Mouse (Mus musculus) C2C12 (cell line): Measurements from ENCODE around the gene Slc26a1.

Experiments used
- CTCF ChIP-seq: IDR thresholded peaks from one replicate; pipeline ENCODE4 v1.5.1; 2011; ENCODE audit not compliant: control insufficient read depth, insufficient read depth, insufficient read length
- FOSL1 ChIP-seq: IDR thresholded peaks from one replicate; pipeline ENCODE4 v1.8.0; 2011; ENCODE audit warnings: mild to moderate bottlenecking, low read length; ENCODE audit not compliant: poor library complexity, insufficient read depth, severe bottlenecking
- MYOG ChIP-seq: IDR thresholded peaks from one replicate; pipeline ENCODE4 v1.6.1; 2011; ENCODE audit not compliant: control insufficient read depth, insufficient read length; ENCODE audit errors: extremely low read depth
- USF1 ChIP-seq: IDR thresholded peaks from one replicate; pipeline ENCODE4 v1.6.1; 2011; ENCODE audit warnings: low read depth, mild to moderate bottlenecking, control low read depth, moderate library complexity

GRCm38 (mm10) chr5:108670785-108671184, 4.6 kb downstream of the Slc26a1 start:
- TF ChIP-seq USF1 (no peak), CTCF (peak; percentile 40), MYOG (no peak), FOSL1 (no peak)
